Mouse (Mus musculus) small intestine, adult 2 months (tissue): ENCODE measurements at regions not wholly inside any gene's neighbourhood (a gene's known extent, or its start where the extent isn't known, plus 50 kb on each side); places are given as distances from the start of the nearest gene placed in this dataset.

Source experiments
- CTCF ChIP-seq: fragments of 200-500 bp; IDR thresholded peaks from 2 replicates; pipeline ENCODE4 v1.5.1; 2012; ENCODE audit warnings: low read depth, mild to moderate bottlenecking, control low read depth, inconsistent platforms, low read length, moderate library complexity, mixed read lengths; ENCODE audit not compliant: insufficient replicate concordance, insufficient read length; ENCODE audit errors: extremely low read depth
- POLR2A ChIP-seq: fragments of 200-500 bp; IDR thresholded peaks from 2 replicates; pipeline ENCODE4 v1.6.1; 2012; ENCODE audit warnings: low read depth, mild to moderate bottlenecking, control low read depth, inconsistent platforms, low read length, moderate library complexity

GRCm38 (mm10) chr8:53868567-53868966 lies 208.8 kb upstream of the Vegfc start:
- TF ChIP-seq CTCF: no peak
- TF ChIP-seq POLR2A: no peak
